Mouse (Mus musculus): ENCODE data around the gene Dhx34.

Dhx34 gene

GRCm38 (mm10) chr7:16160702-16161101, 61.1 kb downstream of the Dhx34 start:
- no peak for DNase-seq (ENCODE audit: low spot score)

GRCm38 (mm10) chr7:16158735-16159134, 63.1 kb downstream of the Dhx34 start:
- no peak for DNase-seq (ENCODE audit: low spot score)

- no peak for DNase-seq (ENCODE audit: low spot score)
Measured at GRCm38 (mm10) chr7:16156105-16156714, 65.6 kb downstream of the Dhx34 start.

- DNase-seq (ENCODE audit: low spot score) = no peak
Measured at GRCm38 (mm10) chr7:16155132-16155872, 66.5 kb downstream of the Dhx34 start.

- peak; percentile 10 for DNase-seq (ENCODE audit: low spot score)
Measured at GRCm38 (mm10) chr7:16153522-16153921, 68.3 kb downstream of the Dhx34 start.

- DNase-seq (ENCODE audit: low spot score) = no peak
Measured at GRCm38 (mm10) chr7:16150191-16151145, 71.4 kb downstream of the Dhx34 start.

GRCm38 (mm10) chr7:16149241-16149640, 72.6 kb downstream of the Dhx34 start:
- DNase-seq (ENCODE audit: low spot score) = no peak

GRCm38 (mm10) chr7:16147643-16148042, 74.2 kb downstream of the Dhx34 start:
- peak; percentile 36 for DNase-seq (ENCODE audit: low spot score)

Data from yolk sac, embryonic 10.5 days (tissue).